Mouse (Mus musculus): ENCODE measurements around the gene Sirt1.

GRCm38 (mm10) chr10:63279851-63280250 is 101.7 kb downstream of the Sirt1 start:
- no peak for TF ChIP-seq EP300 (IDR thresholded peaks at IDR 0.05; ENCODE audit: low read depth)
- TF ChIP-seq CTCF (IDR thresholded peaks at IDR 0.05; ENCODE audit: low read depth) = no peak
